Mouse (Mus musculus) CH12.LX (cell line): Measurements from ENCODE around the gene Bag1. TPM values are rescaled to one million over a fixed set of nuclear protein-coding genes. Genes with fewer than 3 reads are reported as not detected.
"Not testable (repeated sequence)": the region's sequence is repeated elsewhere in the genome, so short reads cannot be mapped to it uniquely, and the experiment has no call there.

Experiments used
- DNase-seq: peaks from one replicate; pipeline ENCODE4 v3.0.0-alpha.2; 2013; ENCODE audit errors: extremely low read depth
- H3K27ac ChIP-seq: 2 replicates; pipeline ENCODE4 v1.5.1; 2012; ENCODE audit warnings: low read depth, mild to moderate bottlenecking, control low read depth, moderate library complexity; ENCODE audit not compliant: insufficient read depth
- H3K27me3 ChIP-seq: replicated peaks from 2 replicates; pipeline ENCODE3; 2012; ENCODE audit warnings: inconsistent platforms
- H3K36me3 ChIP-seq, 2 experiments: replicated peaks in 1 of 2; 2 replicates each; pipeline versions ENCODE3 to v1.6.1; 2012; ENCODE audit warnings: inconsistent platforms in 1 of 2, low read length in 1 of 2, mild to moderate bottlenecking in 1 of 2, mixed read lengths in 1 of 2, moderate library complexity in 1 of 2; ENCODE audit not compliant: control insufficient read depth in 1 of 2, insufficient read depth in 1 of 2
- H3K4me1 ChIP-seq, 2 experiments: 2 replicates each; pipeline ENCODE4 v1.6.1; 2012; ENCODE audit warnings: inconsistent platforms in 1 of 2, moderate library complexity in 1 of 2; ENCODE audit not compliant: insufficient read depth in 2 of 2, control insufficient read depth in 1 of 2
- H3K4me2 ChIP-seq: 2 replicates; pipeline ENCODE4 v1.6.1; 2012; ENCODE audit warnings: low read depth, mild to moderate bottlenecking, control low read depth; ENCODE audit not compliant: poor library complexity, insufficient read depth, severe bottlenecking
- H3K4me3 ChIP-seq, 3 experiments: fragments of 150-350 bp in 1 of 3; sonication (generic) in 1 of 3; replicated peaks in 1 of 3; 2 replicates each; pipeline versions ENCODE3 to v1.5.1; 2011 to 2012; ENCODE audit warnings: low read depth in 2 of 3, low read length in 2 of 3, mild to moderate bottlenecking in 2 of 3, moderate library complexity in 2 of 3, control low read depth in 1 of 3, improper control_type of control experiment in 1 of 3, inconsistent platforms in 1 of 3, mixed read lengths in 1 of 3; ENCODE audit not compliant: poor library complexity in 1 of 3
- H3K79me2 ChIP-seq: replicated peaks from 2 replicates; pipeline ENCODE4 v1.6.1; 2012; ENCODE audit warnings: mild to moderate bottlenecking, moderate library complexity; ENCODE audit not compliant: control insufficient read depth, poor library complexity, insufficient read depth, severe bottlenecking; ENCODE audit errors: extremely low read depth
- H3K9ac ChIP-seq: 2 replicates; pipeline ENCODE4 v1.6.1; 2012; ENCODE audit warnings: low read depth, mild to moderate bottlenecking, control low read depth, moderate library complexity; ENCODE audit not compliant: insufficient read depth
- H3K9me3 ChIP-seq: replicated peaks from 2 replicates; pipeline ENCODE3; 2012; ENCODE audit warnings: low read length, inconsistent platforms, mixed read lengths
- CHD2 ChIP-seq: IDR thresholded peaks from 2 replicates; pipeline ENCODE4 v1.6.1; 2011; ENCODE audit warnings: low read length, improper control_type of control experiment
- ELF1 ChIP-seq: IDR thresholded peaks from 2 replicates; pipeline ENCODE4 v1.6.1; 2014; ENCODE audit warnings: low read depth, mild to moderate bottlenecking, inconsistent platforms, low read length, improper control_type of control experiment
- IRF4 ChIP-seq: IDR thresholded peaks from 2 replicates; pipeline ENCODE4 v1.6.1; 2014; ENCODE audit warnings: low read depth, mild to moderate bottlenecking, inconsistent platforms, low read length, improper control_type of control experiment
- KAT2A ChIP-seq: IDR thresholded peaks from 2 replicates; pipeline ENCODE4 v1.6.1; 2012; ENCODE audit warnings: low read length, improper control_type of control experiment, inconsistent platforms; ENCODE audit not compliant: insufficient replicate concordance
- MAX ChIP-seq: IDR thresholded peaks from 2 replicates; pipeline ENCODE4 v1.6.1; 2011; ENCODE audit warnings: low read length, improper control_type of control experiment
- MEF2A ChIP-seq: IDR thresholded peaks from 2 replicates; pipeline ENCODE4 v1.6.1; 2014; ENCODE audit warnings: low read depth, mild to moderate bottlenecking, inconsistent platforms, low read length, improper control_type of control experiment, borderline replicate concordance
- NRF1 ChIP-seq: IDR thresholded peaks from 2 replicates; pipeline ENCODE4 v1.6.1; 2014; ENCODE audit warnings: low read depth, mild to moderate bottlenecking, inconsistent platforms, low read length, improper control_type of control experiment, moderate library complexity
- PAX5 ChIP-seq: IDR thresholded peaks from 2 replicates; pipeline ENCODE4 v1.6.1; 2012; ENCODE audit warnings: low read length, inconsistent platforms, mixed read lengths
- POLR2AphosphoS2 ChIP-seq: IDR thresholded peaks from 2 replicates; pipeline ENCODE4 v1.6.1; 2011; ENCODE audit warnings: low read depth, low read length, improper control_type of control experiment
- SIN3A ChIP-seq: IDR thresholded peaks from 2 replicates; pipeline ENCODE4 v1.6.1; 2012; ENCODE audit warnings: low read length, improper control_type of control experiment, inconsistent platforms
- UBTF ChIP-seq: IDR thresholded peaks from 2 replicates; pipeline ENCODE4 v1.6.1; 2012; ENCODE audit warnings: low read depth, mild to moderate bottlenecking, inconsistent platforms, low read length, improper control_type of control experiment, moderate library complexity
- ZC3H11A ChIP-seq: IDR thresholded peaks from 2 replicates; pipeline ENCODE4 v1.6.1; 2012; ENCODE audit warnings: low read depth, mild to moderate bottlenecking, inconsistent platforms, low read length, improper control_type of control experiment
- dilution Hi-C: fragments of 300-500 bp; cut with MboI; formaldehyde crosslinking; loops from 2 replicates; pipeline ENCODE4 v1.14.3; 2020; ENCODE audit warnings: low sequenced_read_pairs; ENCODE audit not compliant: extremely low pct_unique_long_range_greater_than_20kb, extremely low pct_ligation_motif_present
- in situ Hi-C: fragments of 300-500 bp; cut with MboI; formaldehyde crosslinking; loops from 3 replicates; pipeline ENCODE4 v1.14.3; 2019; ENCODE audit warnings: low sequenced_read_pairs, low pct_ligation_motif_present, low pct_unique_long_range_greater_than_20kb, mixed read lengths
- polyA plus RNA-seq: library from polyadenylated mRNA; unstranded; fragments of >175 nt; gene quantifications from 2 replicates; pipeline ENCODE4 v1.2.1, GENCODE M21; 2012; ENCODE audit warnings: low read depth; ENCODE audit not compliant: insufficient read length
- total RNA-seq, 2 experiments: library from RNA; depleted of rRNA; stranded (reverse); fragments of 300-350 nt in 1 of 2; fragments of >200 nt in 1 of 2; gene quantifications; 2 replicates each; pipeline ENCODE4 v1.2.3; 2012 to 2014

Bag1 gene
- total and polyA plus RNA-seq, 3 experiments, result 105 to 161 (median 149) TPM

GRCm38 (mm10) chr4:40938793-40939192 lies 9.3 kb downstream of the Bag1 start:
- peaks cover 78 to 94% of the 10 kb centered on the region in 2 experiments for H3K36me3 ChIP-seq

GRCm38 (mm10) chr4:40936175-40936839 lies 11.8 kb downstream of the Bag1 start:
- Histone ChIP-seq H3K4me2 (no peak overlapping the region), H3K4me1 (no peaks in the 10 kb centered on the region), H3K79me2 (no peaks in the 10 kb centered on the region)
- no peak for DNase-seq
- in situ Hi-C loops, result no loop called here
- TF ChIP-seq POLR2AphosphoS2, result no peak
- TF ChIP-seq NRF1, result no peak
- TF ChIP-seq, all 38 proteins: peak for 0
- Histone ChIP-seq H3K27me3 (no peaks in the 10 kb centered on the region), H3K9me3 (peaks cover 14% of the 10 kb centered on the region), H3K9ac (no peak overlapping the region), H3K4me3 (no peak overlapping the region), H3K27ac (no peak overlapping the region), H3K36me3 (peaks cover 68 to 94% of the 10 kb centered on the region in 2 experiments)
- dilution Hi-C loops, result no loop called here

More at GRCm38 (mm10) chr4:40938793-40939192, 9.3 kb downstream of the Bag1 start:
- Histone ChIP-seq H3K9ac (no peak overlapping the region), H3K27me3 (no peaks in the 10 kb centered on the region), H3K27ac (no peak overlapping the region), H3K79me2 (no peaks in the 10 kb centered on the region; the same call in 1 of the 2 replicates), H3K4me1 (no peaks in the 10 kb centered on the region), H3K4me2 (no peak overlapping the region), H3K4me3 (no peak overlapping the region), H3K9me3 (peaks cover 14% of the 10 kb centered on the region)
- in situ Hi-C loops (no loop called here), dilution Hi-C loops (no loop called here)
- TF ChIP-seq CHD2, result no peak
- no peak for TF ChIP-seq MAX
- DNase-seq, result no peak

GRCm38 (mm10) chr4:40934369-40934768 lies 13.7 kb downstream of the Bag1 start:
- H3K4me3 ChIP-seq, H3K4me2 ChIP-seq, in situ Hi-C loops, H3K9ac ChIP-seq, H3K9me3 ChIP-seq, H3K27ac ChIP-seq, H3K27me3 ChIP-seq, H3K4me1 ChIP-seq, DNase-seq, H3K79me2 ChIP-seq, dilution Hi-C loops: not testable (repeated sequence)
- H3K36me3 ChIP-seq, result peaks cover 53 to 80% of the 10 kb centered on the region in 2 experiments

DNA sequence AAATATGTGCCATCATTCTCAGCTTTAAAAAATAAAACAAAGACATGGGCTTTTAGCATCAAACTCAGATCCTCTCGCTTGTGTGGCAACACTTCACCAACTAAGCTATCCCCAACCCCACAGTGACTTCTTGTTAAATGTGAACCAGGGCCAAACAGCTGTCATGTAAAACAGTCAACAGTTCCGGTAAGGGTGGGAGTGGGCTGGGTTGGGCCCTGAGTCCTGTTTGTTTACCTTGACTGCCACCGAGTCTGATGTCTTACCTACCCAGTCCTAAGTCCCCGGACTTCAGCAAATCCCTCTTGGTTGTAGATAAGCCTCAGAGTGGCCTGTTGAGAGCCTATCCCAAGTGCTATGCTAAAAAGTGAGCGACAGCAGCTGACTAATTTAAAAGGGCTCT lies 14.4 kb downstream of the Bag1 start:
- no peaks in the 10 kb centered on the region for H3K79me2 ChIP-seq
- in situ Hi-C loops (no loop called here), dilution Hi-C loops (no loop called here)
- no peak overlapping the region for H3K9ac ChIP-seq
- no peak overlapping the region for H3K4me2 ChIP-seq
- H3K27me3 ChIP-seq, result no peaks in the 10 kb centered on the region
- no peak overlapping the region for H3K4me3 ChIP-seq
- H3K27ac ChIP-seq, result no peak overlapping the region
- H3K36me3 ChIP-seq, result peaks cover 48 to 73% of the 10 kb centered on the region in 2 experiments
- TF ChIP-seq ZC3H11A (no peak), KAT2A (no peak), PAX5 (no peak), SIN3A (no peak), UBTF (no peak), POLR2AphosphoS2 (no peak), IRF4 (no peak), MEF2A (no peak), CHD2 (no peak), ELF1 (no peak)
- H3K4me1 ChIP-seq, result peaks cover 0 to 6% of the 10 kb centered on the region in 2 experiments; a peak in 2 of 4 replicates
- DNase-seq, result no peak
- H3K9me3 ChIP-seq, result no peaks in the 10 kb centered on the region
